Mouse (Mus musculus) kidney, adult 2 months (tissue): ENCODE measurements around the gene Topaz1. TPM values are rescaled to one million over a fixed set of nuclear protein-coding genes. Genes with fewer than 3 reads are reported as not detected.
A peak's percentile ranks its signal among the peaks of the same experiment; 100 is the strongest.
"Not testable (repeated sequence)": the region's sequence is repeated elsewhere in the genome, so short reads cannot be mapped to it uniquely, and the experiment has no call there.

Source experiments
- DNase-seq: peaks from one replicate; pipeline ENCODE4 v3.0.0; 2021
- H3K27ac ChIP-seq: fragments of 200-500 bp; 2 replicates; pipeline ENCODE4 v1.5.1; 2012; ENCODE audit warnings: low read depth, low read length, control low read depth, inconsistent platforms; ENCODE audit not compliant: insufficient read depth
- H3K27me3 ChIP-seq: fragments of 200-500 bp; replicated peaks from 2 replicates; pipeline ENCODE4 v1.6.1; 2012; ENCODE audit warnings: mild to moderate bottlenecking, moderate library complexity, low read length, inconsistent platforms; ENCODE audit not compliant: control insufficient read depth, insufficient read depth
- H3K36me3 ChIP-seq: fragments of 200-500 bp; 2 replicates; pipeline ENCODE4 v1.6.1; 2012; ENCODE audit warnings: mild to moderate bottlenecking, moderate library complexity, low read length, inconsistent platforms; ENCODE audit not compliant: control insufficient read depth, insufficient read depth
- H3K4me1 ChIP-seq: fragments of 200-500 bp; 2 replicates; pipeline ENCODE4 v1.6.1; 2011; ENCODE audit warnings: low read length; ENCODE audit not compliant: control insufficient read depth, insufficient read depth
- H3K4me3 ChIP-seq: fragments of 200-500 bp; 2 replicates; pipeline ENCODE4 v1.5.1; 2011; ENCODE audit warnings: mild to moderate bottlenecking, low read depth, low read length, control low read depth; ENCODE audit not compliant: insufficient read depth
- CTCF ChIP-seq: fragments of 200-500 bp; conservative IDR thresholded peaks from 2 replicates; pipeline ENCODE4 v1.5.1; 2011; ENCODE audit warnings: low read depth, mild to moderate bottlenecking, control low read depth, low read length, moderate library complexity, mixed read lengths; ENCODE audit not compliant: insufficient read depth, insufficient read length
- POLR2A ChIP-seq: fragments of 200-500 bp; IDR thresholded peaks from one replicate; pipeline ENCODE4 v1.6.1; 2011; ENCODE audit warnings: low read depth, low read length, control low read depth
- WGBS: fragments of 180-500 bp; shearing (Covaris S2); methylation state at CpG from one replicate; pipeline ENCODE4 v1.1.7; 2018; 5-methylcytosine and 5-hydroxymethylcytosine counted together
- polyA plus RNA-seq: library from polyadenylated mRNA; depleted of rRNA; stranded (reverse); fragments of >200 nt; gene quantifications from 2 replicates; pipeline ENCODE4 v1.2.3, GENCODE M21; 2012; rRNA removed

Topaz1 gene
- polyA plus RNA-seq, 1 experiment: not detected

- no peak for DNase-seq
- 71% methylated on average over 9 of the region's 9 CpGs for WGBS
- TF ChIP-seq CTCF: no peak
- H3K27ac ChIP-seq: no peak overlapping the region
- no peak overlapping the region for H3K4me3 ChIP-seq
- H3K4me1 ChIP-seq: peaks cover 4% of the 10 kb centered on the region; the same call in 1 of the 2 replicates
- H3K36me3 ChIP-seq: peaks cover 2% of the 10 kb centered on the region; the same call in 1 of the 2 replicates
- no peaks in the 10 kb centered on the region for H3K27me3 ChIP-seq
These were observed 89.0 kb downstream of the Topaz1 start for GRCm38 (mm10) chr9:122836126-122836525.

- Histone ChIP-seq H3K36me3 (peaks cover 2% of the 10 kb centered on the region; the same call in 1 of the 2 replicates), H3K27me3 (no peaks in the 10 kb centered on the region), H3K27ac (no peak overlapping the region), H3K4me1 (peaks cover 4% of the 10 kb centered on the region; the same call in 1 of the 2 replicates), H3K4me3 (no peak overlapping the region)
- peak; percentile 53 for DNase-seq
- TF ChIP-seq POLR2A (no peak), CTCF (no peak)
- 38% methylated on average over 6 of the region's 6 CpGs for WGBS
These were observed 89.6 kb downstream of the Topaz1 start for GRCm38 (mm10) chr9:122836790-122837189.

DNA sequence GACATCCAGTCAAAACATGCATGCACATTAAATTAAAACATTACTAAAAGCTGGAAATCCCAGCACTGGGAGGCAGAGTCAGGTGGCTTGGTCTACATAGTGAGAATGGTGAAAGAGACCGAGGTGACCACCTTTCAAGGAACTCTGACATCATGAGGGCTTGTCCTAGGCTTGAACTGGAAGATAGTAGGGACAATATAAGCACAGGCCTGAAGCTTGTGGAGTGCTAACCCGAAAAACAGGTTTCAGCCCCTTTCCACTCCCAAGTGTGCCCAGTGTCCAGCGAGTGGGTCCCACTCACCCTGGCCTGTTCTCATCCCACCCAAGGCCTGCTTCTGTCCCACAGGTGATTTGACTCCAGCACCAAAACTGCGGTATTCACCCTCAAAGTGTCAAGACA lies 90.1 kb downstream of the Topaz1 start:
- DNase-seq: no peak
- no peaks in the 10 kb centered on the region for H3K27me3 ChIP-seq
- 86% methylated on average over 4 of the region's 4 CpGs for WGBS
- peaks cover 4% of the 10 kb centered on the region; the same call in 1 of the 2 replicates for H3K4me1 ChIP-seq
- no peak for TF ChIP-seq POLR2A
- no peak for TF ChIP-seq CTCF
- peaks cover 2% of the 10 kb centered on the region; the same call in 1 of the 2 replicates for H3K36me3 ChIP-seq
- H3K4me3 ChIP-seq: no peak overlapping the region
- no peak overlapping the region for H3K27ac ChIP-seq

- no peak overlapping the region for H3K4me3 ChIP-seq
- peaks cover 1% of the 10 kb centered on the region; the same call in 1 of the 2 replicates for H3K36me3 ChIP-seq
- H3K4me1 ChIP-seq: peaks cover 4% of the 10 kb centered on the region; the same call in 1 of the 2 replicates
- peak; percentile 78 for DNase-seq
- 29% methylated on average over 16 of the region's 16 CpGs for WGBS
- no peak overlapping the region for H3K27ac ChIP-seq
- H3K27me3 ChIP-seq: no peaks in the 10 kb centered on the region
- TF ChIP-seq POLR2A: no peak
- no peak; the same call in 1 of the 2 replicates for TF ChIP-seq CTCF
These were observed 90.5 kb downstream of the Topaz1 start for GRCm38 (mm10) chr9:122837680-122838079.

DNA sequence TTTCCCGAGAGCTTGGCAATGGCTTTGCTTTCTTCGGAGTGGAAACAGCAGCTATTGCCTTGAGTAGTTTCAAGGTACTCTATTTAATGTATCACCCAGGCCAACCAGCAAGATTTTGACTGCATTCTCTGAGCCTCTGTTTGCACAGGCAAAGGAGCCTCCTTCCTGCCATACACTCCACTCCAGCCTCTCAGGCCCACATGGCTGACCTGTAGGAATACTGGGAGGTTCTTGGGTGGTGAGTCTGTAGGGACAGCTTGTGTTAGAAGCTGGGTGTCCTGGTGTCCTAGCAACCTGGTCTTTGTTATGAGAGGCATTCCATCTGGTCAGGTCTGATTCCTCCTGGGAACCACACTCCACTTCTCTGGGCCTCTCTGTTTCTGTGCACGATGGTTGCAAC lies 96.6 kb downstream of the Topaz1 start, which contains the start of gene Gm35549:
Gene Gm35549, minus strand, starts transcription at position 276 of the 400 bp plus-strand sequence.
- DNase-seq: no peak
- Histone ChIP-seq H3K27ac (no peak within 1 kb of the TSS), H3K36me3 (no peaks in the 10 kb centered on the region), H3K4me3 (no peak within 1 kb of the TSS), H3K27me3 (no peaks in the 10 kb centered on the region), H3K4me1 (no peaks in the 10 kb centered on the region)
- WGBS: 67% methylated on average over 3 of the region's 3 CpGs
- TF ChIP-seq CTCF: no peak
- no peak for TF ChIP-seq POLR2A

DNA sequence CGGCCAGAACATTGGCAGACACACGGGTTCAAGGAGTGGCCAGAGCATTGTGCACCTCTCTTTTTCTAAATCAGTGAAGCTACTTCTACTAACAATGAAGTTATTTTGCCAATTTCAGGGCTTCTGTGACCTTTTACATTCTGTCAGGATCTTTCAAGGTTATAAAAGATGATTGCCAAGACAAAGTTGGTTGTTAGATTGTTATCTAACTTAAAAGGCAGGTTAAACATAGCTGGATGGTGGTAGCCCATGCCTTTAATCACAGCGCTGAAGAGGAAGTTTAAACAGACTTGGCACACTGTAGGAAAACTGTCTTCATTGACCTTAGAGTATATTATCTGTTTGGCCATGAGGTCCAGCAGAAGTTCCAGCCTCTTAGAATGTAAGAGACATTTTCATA lies 98.5 kb downstream of the Topaz1 start:
- H3K27me3 ChIP-seq: no peaks in the 10 kb centered on the region
- no peak overlapping the region for H3K27ac ChIP-seq
- WGBS: 84% methylated on average over 3 of the region's 3 CpGs
- no peak for DNase-seq
- H3K4me1 ChIP-seq: no peaks in the 10 kb centered on the region
- peaks cover 3% of the 10 kb centered on the region for H3K36me3 ChIP-seq
- no peak for TF ChIP-seq CTCF
- TF ChIP-seq POLR2A: no peak
- no peak overlapping the region for H3K4me3 ChIP-seq

DNA sequence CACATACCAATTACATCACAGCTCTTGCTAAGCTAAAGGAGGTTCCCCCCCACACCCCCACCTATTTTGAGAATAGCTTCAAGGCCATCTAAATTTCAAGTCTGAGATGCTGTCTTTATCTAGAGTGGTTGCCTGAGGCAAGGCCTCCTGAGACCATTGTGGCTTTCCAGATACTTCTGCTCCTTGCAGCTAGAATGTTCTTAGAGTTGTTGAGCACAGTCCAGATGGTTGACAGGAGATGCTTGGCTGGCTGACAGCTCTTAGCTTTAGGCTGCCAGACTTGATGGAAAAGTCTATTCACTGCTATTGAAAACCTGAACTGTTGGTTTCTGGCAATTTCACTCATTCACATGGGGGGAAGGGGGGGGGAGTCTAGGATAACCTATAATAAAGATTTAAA lies 99.0 kb downstream of the Topaz1 start:
- Histone ChIP-seq H3K4me1 (no peaks in the 10 kb centered on the region), H3K27ac (no peak overlapping the region), H3K4me3 (no peak overlapping the region), H3K27me3 (no peaks in the 10 kb centered on the region), H3K36me3 (peaks cover 4% of the 10 kb centered on the region)
- TF ChIP-seq POLR2A: no peak
- TF ChIP-seq CTCF: no peak
- DNase-seq: peak; percentile 35

DNA sequence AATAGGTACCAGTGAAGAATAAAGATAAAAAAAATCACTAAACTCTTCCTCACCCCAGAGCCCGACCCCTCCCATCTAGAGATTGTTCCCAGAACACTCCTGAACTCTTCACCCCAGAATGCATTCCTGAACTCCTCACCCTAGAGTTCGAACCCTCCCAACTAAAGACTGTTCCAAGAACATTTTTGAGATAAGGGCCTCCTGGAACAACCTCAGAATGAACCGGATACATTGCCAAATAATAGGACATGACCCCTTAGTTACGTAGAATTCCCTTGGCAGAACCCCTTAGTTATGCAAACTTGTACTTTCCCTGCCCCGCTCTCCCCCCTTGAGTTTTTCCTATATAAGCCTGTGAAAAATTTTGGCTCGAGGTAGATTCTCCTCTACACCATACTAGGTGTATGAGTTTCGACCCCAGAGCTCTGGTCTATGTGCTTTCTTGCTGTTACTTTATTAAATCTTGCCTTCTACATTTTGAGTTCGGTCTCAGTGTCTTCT lies 100.7 kb downstream of the Topaz1 start:
- H3K4me3 ChIP-seq, H3K27me3 ChIP-seq, DNase-seq, H3K27ac ChIP-seq, H3K4me1 ChIP-seq: not testable (repeated sequence)
- H3K36me3 ChIP-seq: peaks cover 14% of the 10 kb centered on the region
- 82% methylated on average over 8 of the region's 8 CpGs for WGBS

Other genes with a start within 250 kb of the Topaz1 start
- gene Tcaim, start 58.2 kb downstream of the Topaz1 start, polyA plus RNA-seq: 14.2 and 16.8 TPM in 2 replicates
- 0.16 TPM in 1 of 2 replicates, not detected in the other for gene Gm35549, start 96.7 kb downstream of the Topaz1 start, polyA plus RNA-seq
- 26.9 and 30.0 TPM in 2 replicates for gene Zfp445, start 118.7 kb downstream of the Topaz1 start, polyA plus RNA-seq
- 5.2 and 6.5 TPM in 2 replicates for gene Zkscan7, start 138.3 kb downstream of the Topaz1 start, polyA plus RNA-seq
- 0.67 and 0.91 TPM in 2 replicates for gene Zfp105, start 175.7 kb downstream of the Topaz1 start, polyA plus RNA-seq
- 2.6 and 4.5 TPM in 2 replicates for gene 1110059G10Rik, start 203.7 kb downstream of the Topaz1 start, polyA plus RNA-seq
- 0.42 and 0.53 TPM in 2 replicates for gene Kif15, start 203.7 kb downstream of the Topaz1 start, polyA plus RNA-seq